ENCODE assay signal across 24 mouse cellular contexts in the genomic region with DNA sequence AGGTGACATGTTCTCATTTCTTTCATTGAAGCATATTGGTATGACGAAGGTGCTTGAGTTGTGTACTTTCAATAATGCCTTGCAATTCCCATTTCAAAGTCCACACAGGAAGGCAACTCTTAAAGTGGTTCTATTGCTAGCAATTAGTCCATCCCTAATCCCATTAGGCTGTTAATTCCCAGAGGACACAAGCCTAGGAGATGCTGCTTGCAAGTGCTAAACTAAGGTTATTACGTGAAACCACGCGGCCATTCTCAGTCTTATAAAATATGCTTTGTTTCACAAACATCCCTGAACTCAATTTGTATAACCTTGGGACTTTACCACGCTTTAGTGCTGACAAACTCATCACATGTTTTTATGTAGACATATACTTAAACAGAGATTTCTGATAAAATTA. TPM values are rescaled to one million over a fixed set of nuclear protein-coding genes. Genes with fewer than 3 reads are reported as not detected.
DNase-seq lines count a peak whose midpoint lies in the region; ATAC-seq and TF ChIP-seq lines count a peak whose summit lies in the region.
"Had no signal": no experiment of that assay in that cellular context is flagged by ENCODE, and none has a peak within 500 bp of the region (broad histone marks: within the 10 kb centered on the region; RNA-seq: fewer than 3 reads in every experiment).

No protein-coding gene starts in this region.

- DNase-seq in heart, adult 11 months: peak; percentile 62
- no peak for DNase-seq in heart, postnatal 36 days
- DNase-seq in lung, embryonic 14.5 days: peak; percentile 11
- DNase-seq in lung, postnatal 14 days: no peak
- no peak for DNase-seq in liver, embryonic 13.5 days
- DNase-seq in ovary, postnatal 10 days (ENCODE audit: low spot score): no peak
- no peak for DNase-seq in midbrain, postnatal 0 days (ENCODE audit: low spot score)
- DNase-seq: adrenal gland, postnatal 36 days; cerebellum, postnatal 25 days; gastrocnemius, adult 2 months; kidney, adult 11 months; layer of hippocampus, adult 9-11 months; lung, postnatal 4 days; right cerebral cortex, postnatal 14 days had no signal

- no peaks in the 10 kb centered on the region for H3K36me3 ChIP-seq in lung, embryonic 14.5 days (ENCODE audit: insufficient read depth)
- no peaks in the 10 kb centered on the region for H3K36me3 ChIP-seq in liver, embryonic 13.5 days
- H3K36me3 ChIP-seq in midbrain, postnatal 0 days (ENCODE audit: insufficient read depth, low read length): no peaks in the 10 kb centered on the region
- H3K36me3 ChIP-seq: embryonic facial prominence, embryonic 13.5 days; kidney, embryonic 15.5 days; limb, embryonic 12.5 days; lung, embryonic 15.5 days had no signal

- 0 out of 2 replicates have a peak, but pooled peaks cover 5% of the 10 kb centered on the region for H3K4me1 ChIP-seq in lung, embryonic 14.5 days (ENCODE audit: insufficient read depth)
- H3K4me1 ChIP-seq in liver, embryonic 13.5 days (replicated peaks): peaks cover 24% of the 10 kb centered on the region
- no peaks in the 10 kb centered on the region for H3K4me1 ChIP-seq in midbrain, postnatal 0 days (ENCODE audit: insufficient read depth, low read length)

- TF ChIP-seq CTCF in lung, embryonic 14.5 days (IDR thresholded peaks at IDR 0.05; ENCODE audit: low read depth): no peak
- TF ChIP-seq CTCF in midbrain, postnatal 0 days (IDR thresholded peaks at IDR 0.05): no peak

- intact Hi-C loops in heart, postnatal 36 days (cut with DNase I): loop anchor here (5.0 kb wide), 1 partner anchor 150 kb away; no protein-coding TSS in a partner anchor

- 89% methylated on average over 5 of the region's 5 CpGs for WGBS in lung, embryonic 14.5 days
- WGBS in liver, embryonic 13.5 days (ENCODE audit: insufficient replicate concordance): 86% methylated on average over 5 of the region's 5 CpGs
- 65% methylated on average over 5 of the region's 5 CpGs for WGBS in midbrain, postnatal 0 days

- no peaks in the 10 kb centered on the region for H3K27me3 ChIP-seq in lung, embryonic 14.5 days (ENCODE audit: insufficient read depth, low read length)
- no peaks in the 10 kb centered on the region for H3K27me3 ChIP-seq in liver, embryonic 13.5 days
- no peaks in the 10 kb centered on the region for H3K27me3 ChIP-seq in midbrain, postnatal 0 days (ENCODE audit: insufficient read depth, low read length)
- H3K27me3 ChIP-seq: embryonic facial prominence, embryonic 13.5 days; forebrain, embryonic 13.5 days; kidney, embryonic 15.5 days; limb, embryonic 12.5 days; lung, embryonic 15.5 days had no signal

- no peak overlapping the region for H3K4me3 ChIP-seq in lung, embryonic 14.5 days (ENCODE audit: low read depth, low read length)
- H3K4me3 ChIP-seq in liver, embryonic 13.5 days (replicated peaks): no peak overlapping the region
- H3K4me3 ChIP-seq in midbrain, postnatal 0 days (ENCODE audit: low read depth, low read length): no peak overlapping the region
- H3K4me3 ChIP-seq: embryonic facial prominence, embryonic 13.5 days; erythroblast, embryonic 14.5 days; forebrain, embryonic 13.5 days; gastrocnemius, adult 2 months; kidney, embryonic 15.5 days; limb, embryonic 12.5 days; lung, embryonic 15.5 days had no signal

- H3K4me2 ChIP-seq in lung, embryonic 14.5 days: no peak overlapping the region
- no peak overlapping the region for H3K4me2 ChIP-seq in liver, embryonic 13.5 days
- H3K4me2 ChIP-seq in midbrain, postnatal 0 days (ENCODE audit: low read depth, low read length, poor library complexity, severe bottlenecking): no peak overlapping the region
- H3K4me2 ChIP-seq: forebrain, embryonic 13.5 days; kidney, embryonic 15.5 days had no signal

- H3K27ac ChIP-seq in lung, embryonic 14.5 days (ENCODE audit: low read depth): peak overlapping the region; percentile 100; the same call in 1 of the 2 replicates
- peak overlapping the region; percentile 100 for H3K27ac ChIP-seq in liver, embryonic 13.5 days
- H3K27ac ChIP-seq in midbrain, postnatal 0 days (ENCODE audit: low read depth, low read length): no peak overlapping the region

- H3K9me3 ChIP-seq in lung, embryonic 14.5 days (ENCODE audit: low read depth, low read length): no peaks in the 10 kb centered on the region
- no peaks in the 10 kb centered on the region for H3K9me3 ChIP-seq in liver, embryonic 13.5 days (replicated peaks)
- H3K9me3 ChIP-seq in midbrain, postnatal 0 days (ENCODE audit: low read length): no peaks in the 10 kb centered on the region
- H3K9me3 ChIP-seq: embryonic facial prominence, embryonic 13.5 days; forebrain, embryonic 13.5 days; kidney, embryonic 15.5 days; limb, embryonic 12.5 days; lung, embryonic 15.5 days had no signal

- no peak overlapping the region for H3K9ac ChIP-seq in lung, embryonic 14.5 days
- H3K9ac ChIP-seq in liver, embryonic 13.5 days: peak overlapping the region; percentile 17; the same call in 1 of the 2 replicates
- H3K9ac ChIP-seq in midbrain, postnatal 0 days (replicated peaks; ENCODE audit: low read length, poor library complexity, severe bottlenecking): no peak overlapping the region
- H3K9ac ChIP-seq: embryonic facial prominence, embryonic 13.5 days; forebrain, embryonic 13.5 days; kidney, embryonic 15.5 days; limb, embryonic 12.5 days; lung, embryonic 15.5 days had no signal

- ATAC-seq in lung, embryonic 14.5 days (ENCODE audit: insufficient read depth): no peak
- no peak for ATAC-seq in liver, embryonic 13.5 days (ENCODE audit: low read depth)
- no peak for ATAC-seq in midbrain, postnatal 0 days (ENCODE audit: low FRiP score)
- ATAC-seq: CD4-positive, CD25-positive, alpha-beta regulatory T cell, adult 4 months; forebrain, embryonic 13.5 days; midbrain, embryonic 16.5 days had no signal

RNA-seq across cellular contexts. Expression of a gene that starts 1.5 kb away (rescaled TPM):
- 100 to 1,000 TPM; 186 to 225 TPM for total RNA-seq in heart, postnatal 36 days (2021)
- polyA plus RNA-seq in lung, embryonic 14.5 days (2014; fragmentation: Nextera tagmentation; extraction: Ambion mirVana): 30.5 and 32.3 TPM in 2 replicates
- polyA plus RNA-seq in liver, embryonic 13.5 days (2015; fragmentation: Nextera tagmentation; extraction: Ambion mirVana): 60.3 and 72.2 TPM in 2 replicates
- 243 and 275 TPM in 2 replicates for total RNA-seq in midbrain, postnatal 0 days (2014; rRNA removed)
- polyA plus RNA-seq in midbrain, postnatal 0 days (2015; fragmentation: Nextera tagmentation; extraction: Ambion mirVana): 26.1 and 26.5 TPM in 2 replicates

RNA-seq across cellular contexts. Expression of a gene that starts 8.3 kb away (rescaled TPM):
- total RNA-seq in heart, postnatal 36 days (2021): 1 to 10 TPM; 6.5 to 9.3 TPM
- 11.3 and 16.9 TPM in 2 replicates for polyA plus RNA-seq in lung, embryonic 14.5 days (2014; fragmentation: Nextera tagmentation; extraction: Ambion mirVana)
- 5.2 and 5.9 TPM in 2 replicates for polyA plus RNA-seq in liver, embryonic 13.5 days (2015; fragmentation: Nextera tagmentation; extraction: Ambion mirVana)
- total RNA-seq in midbrain, postnatal 0 days (2014; rRNA removed): 206 and 420 TPM in 2 replicates
- polyA plus RNA-seq in midbrain, postnatal 0 days (2015; fragmentation: Nextera tagmentation; extraction: Ambion mirVana): not detected in 2 replicates
- total RNA-seq: gastrocnemius, adult 2 months had no signal
- polyA plus RNA-seq: midbrain, embryonic 16.5 days; neural tube, embryonic 14.5 days had no signal

RNA-seq across cellular contexts. Expression of a gene that starts 9.4 kb away (rescaled TPM):
- total RNA-seq in heart, postnatal 36 days (2021): 10 to 100 TPM in 1 of 2 experiments, 1 to 10 TPM in 1; 9.8 to 12.0 TPM
- polyA plus RNA-seq in lung, embryonic 14.5 days (2014; fragmentation: Nextera tagmentation; extraction: Ambion mirVana): 1.6 and 4.0 TPM in 2 replicates
- 3.9 and 5.6 TPM in 2 replicates for polyA plus RNA-seq in liver, embryonic 13.5 days (2015; fragmentation: Nextera tagmentation; extraction: Ambion mirVana)
- total RNA-seq in midbrain, postnatal 0 days (2014; rRNA removed): 491 and 821 TPM in 2 replicates
- 0.61 TPM in 1 of 2 replicates, not detected in the other for polyA plus RNA-seq in midbrain, postnatal 0 days (2015; fragmentation: Nextera tagmentation; extraction: Ambion mirVana)
- polyA plus RNA-seq: midbrain, embryonic 16.5 days; neural tube, embryonic 14.5 days had no signal

RNA-seq across cellular contexts. Expression of a gene that starts 13.8 kb away (rescaled TPM):
- 10 to 100 TPM; 11.9 to 16.8 TPM for total RNA-seq in heart, postnatal 36 days (2021)
- 70.8 and 71.5 TPM in 2 replicates for polyA plus RNA-seq in lung, embryonic 14.5 days (2014; fragmentation: Nextera tagmentation; extraction: Ambion mirVana)
- polyA plus RNA-seq in liver, embryonic 13.5 days (2015; fragmentation: Nextera tagmentation; extraction: Ambion mirVana): 54.0 and 76.2 TPM in 2 replicates
- total RNA-seq in midbrain, postnatal 0 days (2014; rRNA removed): 98.5 and 290 TPM in 2 replicates
- polyA plus RNA-seq in midbrain, postnatal 0 days (2015; fragmentation: Nextera tagmentation; extraction: Ambion mirVana): 2.1 and 2.4 TPM in 2 replicates
- polyA plus RNA-seq: urinary bladder, adult 2 months had no signal

RNA-seq across cellular contexts. Expression of a gene that starts 15.0 kb away (rescaled TPM):
- total RNA-seq in heart, postnatal 36 days (2021): 10 to 100 TPM; 20.4 to 22.0 TPM
- 18.4 and 18.7 TPM in 2 replicates for polyA plus RNA-seq in lung, embryonic 14.5 days (2014; fragmentation: Nextera tagmentation; extraction: Ambion mirVana)
- 10.4 and 29.5 TPM in 2 replicates for polyA plus RNA-seq in liver, embryonic 13.5 days (2015; fragmentation: Nextera tagmentation; extraction: Ambion mirVana)
- total RNA-seq in midbrain, postnatal 0 days (2014; rRNA removed): 124 and 290 TPM in 2 replicates
- 0.50 and 0.51 TPM in 2 replicates for polyA plus RNA-seq in midbrain, postnatal 0 days (2015; fragmentation: Nextera tagmentation; extraction: Ambion mirVana)
- polyA plus RNA-seq: CD4-positive, CD25-positive, alpha-beta regulatory T cell, adult 4 months had no signal

Comparison
In these comparisons a context has a peak if more than half of its experiments do, and no peak if none do; other contexts are left out.
1. DNase-seq: peak in heart, adult 11 months (single experiment) and lung, embryonic 14.5 days (single experiment); none in heart, postnatal 36 days (0 of 2), lung, postnatal 14 days (single experiment), liver, embryonic 13.5 days (single experiment), ovary, postnatal 10 days (single experiment) and midbrain, postnatal 0 days (single experiment).